Mouse (Mus musculus) liver, embryonic 14.5 days (tissue): ENCODE results near the gene Arhgap44. TPM values are rescaled to one million over a fixed set of nuclear protein-coding genes. Genes with fewer than 3 reads are reported as not detected.

Source experiments
- ATAC-seq: fragments of 200-750 bp; cut with Nextera tagmentation; 2 replicates; pipeline ENCODE4 v1.8.0; 2017; ENCODE audit warnings: moderate number of reproducible peaks, mild to moderate bottlenecking, moderate library complexity; ENCODE audit not compliant: insufficient read depth
- DNase-seq, 3 experiments: peaks; one replicate each; pipeline ENCODE4 v3.0.0-alpha.2; 2012 to 2013; ENCODE audit warnings: low read depth in 3 of 3, low spot score in 3 of 3
- H3K27ac ChIP-seq: fragments of 300-500 bp; sonication (generic); 2 replicates; pipeline ENCODE4 v1.5.1; 2014; ENCODE audit warnings: moderate library complexity, mild to moderate bottlenecking, control low read depth, inconsistent platforms
- H3K27me3 ChIP-seq: fragments of 300-500 bp; sonication (generic); 2 replicates; pipeline ENCODE4 v1.6.1; 2014; ENCODE audit warnings: mild to moderate bottlenecking, low read length, moderate library complexity; ENCODE audit not compliant: control insufficient read depth, insufficient read depth
- H3K36me3 ChIP-seq: fragments of 300-500 bp; sonication (generic); replicated peaks from 2 replicates; pipeline ENCODE4 v1.6.1; 2014; ENCODE audit warnings: low read depth; ENCODE audit not compliant: control insufficient read depth, insufficient read depth
- H3K4me1 ChIP-seq, 2 experiments: fragments of 200-500 bp in 1 of 2; fragments of 300-500 bp in 1 of 2; sonication (generic) in 1 of 2; replicated peaks; 2 replicates each; pipeline ENCODE4 v1.6.1; 2012 to 2014; ENCODE audit warnings: antibody characterized with exemption in 1 of 2, inconsistent platforms in 1 of 2, low read length in 1 of 2; ENCODE audit not compliant: control insufficient read depth in 2 of 2, insufficient read depth in 2 of 2
- H3K4me2 ChIP-seq: fragments of 300-500 bp; sonication (generic); 2 replicates; pipeline ENCODE4 v1.6.1; 2014; ENCODE audit warnings: low read depth, mild to moderate bottlenecking, control low read depth, moderate library complexity
- H3K4me3 ChIP-seq, 2 experiments: fragments of 200-500 bp in 1 of 2; fragments of 300-500 bp in 1 of 2; sonication (generic) in 1 of 2; 2 replicates each; pipeline ENCODE4 v1.5.1; 2012 to 2014; ENCODE audit warnings: low read depth in 2 of 2, low read length in 2 of 2, mild to moderate bottlenecking in 2 of 2, control low read depth in 1 of 2, inconsistent platforms in 1 of 2, moderate library complexity in 1 of 2; ENCODE audit not compliant: insufficient read depth in 1 of 2
- H3K9ac ChIP-seq: fragments of 300-500 bp; sonication (generic); replicated peaks from 2 replicates; pipeline ENCODE4 v1.6.1; 2014; ENCODE audit warnings: mild to moderate bottlenecking, control low read depth, moderate library complexity
- H3K9me3 ChIP-seq: fragments of 300-500 bp; sonication (generic); 2 replicates; pipeline ENCODE4 v1.6.1; 2016; ENCODE audit warnings: low read length, mixed read lengths; ENCODE audit not compliant: control insufficient read depth
- CTCF ChIP-seq: IDR thresholded peaks from 2 replicates; pipeline ENCODE4 v1.5.1; 2016; ENCODE audit warnings: antibody characterized with exemption, low read depth, control low read depth
- EP300 ChIP-seq: IDR thresholded peaks from 2 replicates; pipeline ENCODE4 v1.6.1; 2016; ENCODE audit warnings: antibody characterized with exemption, low read depth
- WGBS: fragments of 180-500 bp; shearing (Covaris S2); extraction: QIAGEN DNeasy Blood & Tissue Kit; methylation state at CpG from one replicate; pipeline ENCODE4 v1.1.7; 2014; ENCODE audit not compliant: insufficient replicate concordance; 5-methylcytosine and 5-hydroxymethylcytosine counted together
- polyA plus RNA-seq, 2 experiments: library from polyadenylated mRNA; depleted of rRNA in 1 of 2; stranded (reverse) in 1 of 2; unstranded in 1 of 2; fragments of >200 nt; fragmentation: Nextera tagmentation in 1 of 2; extraction: Ambion mirVana in 1 of 2; gene quantifications; 2 replicates each; pipeline versions ENCODE4 v1.2.1 to v1.2.3; 2012 to 2014

Gene Arhgap44
- polyA plus RNA-seq, 2 experiments, result 0.44 to 0.55 TPM

DNA sequence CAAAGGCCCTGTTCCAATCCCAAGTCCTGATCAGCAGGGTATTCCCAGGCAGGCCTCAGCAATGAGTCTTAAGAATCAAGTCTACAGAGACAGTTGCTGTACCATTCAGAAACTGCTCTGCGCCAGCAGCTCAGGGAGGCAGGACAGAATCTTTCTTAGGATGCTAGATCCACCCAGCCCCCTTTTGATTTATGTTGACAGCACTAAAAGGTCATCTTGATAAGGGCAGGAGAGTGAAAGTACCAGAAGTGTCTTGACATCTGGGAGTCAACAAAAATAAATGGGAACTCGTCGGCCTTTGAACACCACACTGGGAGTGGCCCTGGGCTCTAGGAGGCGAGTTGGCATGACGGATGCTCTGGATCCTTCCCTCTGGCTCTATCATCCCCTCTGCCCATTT is 159.2 kb downstream of the Arhgap44 start:
- no peaks in the 10 kb centered on the region for H3K27me3 ChIP-seq
- no peaks in the 10 kb centered on the region for H3K4me1 ChIP-seq
- 62% methylated on average over 5 of the region's 5 CpGs for WGBS
- no peak for ATAC-seq
- H3K9me3 ChIP-seq, result no peaks in the 10 kb centered on the region
- H3K9ac ChIP-seq, result no peak overlapping the region
- no peak overlapping the region for H3K4me2 ChIP-seq
- TF ChIP-seq EP300 (no peak), CTCF (no peak)
- no peak overlapping the region for H3K27ac ChIP-seq
- H3K4me3 ChIP-seq, result no peak overlapping the region
- H3K36me3 ChIP-seq, result peaks cover 12% of the 10 kb centered on the region
- DNase-seq, result no peak

DNA sequence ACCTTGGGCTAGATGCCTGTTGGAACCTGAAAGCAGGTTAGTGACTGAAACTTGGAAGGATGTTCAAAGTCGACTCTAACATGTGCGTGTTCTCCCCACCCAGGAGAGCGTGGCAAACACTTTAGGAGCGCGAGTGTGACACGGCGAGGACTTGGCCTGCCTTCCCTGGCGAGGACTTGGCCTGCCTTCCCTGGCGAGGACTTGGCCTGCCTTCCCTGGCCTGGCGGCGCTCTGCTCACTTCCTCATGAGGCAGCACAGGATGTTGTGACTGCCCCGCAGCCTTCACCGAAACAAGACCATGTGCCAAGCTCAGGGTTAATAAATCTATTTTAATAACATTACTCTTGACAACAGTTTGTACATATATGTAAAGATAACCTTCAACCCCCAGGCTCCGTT is 161.0 kb downstream of the Arhgap44 start:
- 77% methylated on average over 14 of the region's 14 CpGs for WGBS
- ATAC-seq, result no peak
- H3K36me3 ChIP-seq, result peaks cover 12% of the 10 kb centered on the region

DNA sequence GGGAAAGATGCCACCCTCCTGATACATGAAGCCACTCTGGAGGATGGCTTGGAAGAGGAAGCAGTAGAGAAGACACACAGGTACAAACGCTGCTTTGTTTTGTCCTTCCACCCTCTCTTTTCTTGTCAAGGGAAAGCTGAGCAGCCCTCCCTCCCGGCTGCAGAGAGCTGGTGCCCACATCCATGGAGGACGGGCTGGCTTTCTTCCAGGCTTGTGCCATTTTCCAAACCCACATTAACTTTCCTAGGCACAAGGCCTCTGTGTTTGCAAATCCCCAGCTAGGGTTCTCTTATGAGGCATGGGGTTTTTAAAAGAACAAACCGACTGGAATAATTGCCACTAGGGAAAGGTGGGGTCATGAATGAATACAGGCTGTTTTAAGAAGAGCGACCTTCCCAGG is 163.1 kb downstream of the Arhgap44 start:
- no peaks in the 10 kb centered on the region for H3K27me3 ChIP-seq
- no peak overlapping the region for H3K4me2 ChIP-seq
- H3K9me3 ChIP-seq, result no peaks in the 10 kb centered on the region
- no peak overlapping the region for H3K4me3 ChIP-seq
- TF ChIP-seq EP300 (no peak), CTCF (no peak)
- WGBS, result 78% methylated on average over 5 of the region's 5 CpGs
- no peak overlapping the region for H3K9ac ChIP-seq
- no peak for ATAC-seq
- no peaks in the 10 kb centered on the region for H3K4me1 ChIP-seq
- DNase-seq, result no peak
- no peak overlapping the region for H3K27ac ChIP-seq
- peaks cover 16% of the 10 kb centered on the region for H3K36me3 ChIP-seq

More for the DNA sequence above, 161.0 kb downstream of the Arhgap44 start:
- H3K4me2 ChIP-seq, result no peak overlapping the region
- no peak for TF ChIP-seq EP300
- no peak for TF ChIP-seq CTCF
- no peak overlapping the region for H3K4me3 ChIP-seq
- DNase-seq, result no peak
- H3K27ac ChIP-seq, result no peak overlapping the region
- no peaks in the 10 kb centered on the region for H3K9me3 ChIP-seq
- H3K9ac ChIP-seq, result no peak overlapping the region
- no peaks in the 10 kb centered on the region for H3K27me3 ChIP-seq
- H3K4me1 ChIP-seq, result no peaks in the 10 kb centered on the region

DNA sequence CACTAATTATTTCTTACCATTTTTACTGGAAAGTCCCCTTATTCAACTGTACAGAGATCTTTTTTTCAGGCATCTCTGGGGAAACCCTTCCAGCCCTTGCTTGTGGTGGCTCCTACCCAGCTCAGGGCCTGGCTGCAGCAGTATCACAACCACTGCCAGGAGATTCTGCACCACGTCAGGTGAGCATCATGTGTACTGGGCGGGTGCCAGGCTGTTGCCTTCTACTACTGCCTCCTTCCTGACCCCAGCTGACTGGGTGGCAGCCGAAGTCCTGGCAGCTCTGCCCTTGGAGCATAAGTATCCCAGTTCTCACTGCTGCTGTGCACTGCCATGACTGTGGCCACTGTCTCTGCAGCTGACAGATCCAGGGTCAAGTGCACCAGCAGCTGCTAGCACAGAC is 164.3 kb downstream of the Arhgap44 start:
- Histone ChIP-seq H3K27ac (no peak overlapping the region), H3K4me2 (no peak overlapping the region), H3K4me1 (no peaks in the 10 kb centered on the region), H3K9me3 (no peaks in the 10 kb centered on the region), H3K4me3 (no peak overlapping the region), H3K27me3 (no peaks in the 10 kb centered on the region), H3K36me3 (peaks cover 16% of the 10 kb centered on the region), H3K9ac (no peak overlapping the region)
- TF ChIP-seq CTCF (no peak), EP300 (no peak)
- DNase-seq, result no peak
- ATAC-seq, result no peak
- WGBS, result 55% methylated on average over 3 of the region's 3 CpGs

DNA sequence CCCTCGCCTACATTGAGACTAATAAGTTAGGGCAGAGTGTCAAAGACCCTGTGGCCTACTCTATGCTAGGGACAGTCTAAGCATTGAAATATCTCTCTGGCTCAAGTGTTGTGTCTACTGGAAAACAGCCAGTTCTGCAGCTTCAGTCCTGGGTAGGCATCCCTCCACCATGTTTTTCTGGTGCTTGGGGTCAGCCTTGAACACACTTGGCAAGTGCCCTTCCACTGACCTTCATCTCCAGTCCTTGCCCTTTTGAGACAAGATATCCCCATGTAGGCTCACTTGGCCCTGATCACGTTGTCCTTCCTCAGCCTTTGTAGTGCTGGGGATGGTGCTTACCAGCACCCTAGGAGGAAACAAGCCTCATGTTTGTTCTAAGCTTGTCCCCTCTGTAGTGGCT is 174.2 kb downstream of the Arhgap44 start:
- H3K36me3 ChIP-seq, result peaks cover 25% of the 10 kb centered on the region
- no peak for ATAC-seq
- WGBS, result 72% methylated on average over 2 of the region's 2 CpGs

DNA sequence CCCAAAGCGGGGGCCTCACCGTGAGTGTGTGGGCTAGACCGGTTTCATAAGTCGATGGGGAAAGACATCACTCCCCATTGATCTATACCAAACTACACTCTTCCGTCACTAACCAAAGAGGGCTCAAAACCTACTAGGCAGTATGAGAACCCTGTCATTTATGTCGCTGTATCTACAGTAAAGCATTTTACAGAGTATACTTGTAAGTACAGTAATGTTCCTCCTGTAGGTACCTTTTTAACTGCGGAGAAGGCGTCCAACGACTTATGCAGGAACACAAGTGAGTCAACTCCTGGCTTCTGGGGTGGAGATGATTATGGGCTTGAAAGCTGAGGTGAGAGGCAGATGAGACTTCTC is 183.3 kb downstream of the Arhgap44 start:
- H3K4me3 ChIP-seq, result peak overlapping the region; percentile 79 to 93
- H3K4me1 ChIP-seq, result peaks cover 10 to 14% of the 10 kb centered on the region in 2 experiments
- peaks cover 11% of the 10 kb centered on the region for H3K36me3 ChIP-seq
- H3K9me3 ChIP-seq, result no peaks in the 10 kb centered on the region
- peak overlapping the region; percentile 86 for H3K4me2 ChIP-seq
- ATAC-seq, result no peak
- DNase-seq, result no peak
- peak overlapping the region; percentile 80 for H3K9ac ChIP-seq
- no peaks in the 10 kb centered on the region for H3K27me3 ChIP-seq
- H3K27ac ChIP-seq, result no peak overlapping the region
- WGBS, result 8% methylated on average over 9 of the region's 9 CpGs
- TF ChIP-seq EP300 (no peak), CTCF (no peak)

More for the DNA sequence above, 174.2 kb downstream of the Arhgap44 start:
- no peaks in the 10 kb centered on the region for H3K4me1 ChIP-seq
- H3K9ac ChIP-seq, result no peak overlapping the region
- no peak overlapping the region for H3K27ac ChIP-seq
- H3K4me3 ChIP-seq, result no peak overlapping the region
- H3K27me3 ChIP-seq, result no peaks in the 10 kb centered on the region
- no peak overlapping the region for H3K4me2 ChIP-seq
- no peaks in the 10 kb centered on the region for H3K9me3 ChIP-seq
- no peak for DNase-seq
- TF ChIP-seq CTCF (no peak), EP300 (no peak)
